Mouse (Mus musculus) heart, embryonic 14.5 days (tissue): ENCODE results near the gene Slc30a6. TPM values are rescaled to one million over a fixed set of nuclear protein-coding genes. Genes with fewer than 3 reads are reported as not detected.

ENCODE experiments used
- ATAC-seq: fragments of 200-750 bp; cut with Nextera tagmentation; 2 replicates; pipeline ENCODE4 v1.8.0; 2017; ENCODE audit warnings: low read depth, moderate TSS enrichment; ENCODE audit not compliant: insufficient number of reproducible peaks, insufficient read depth, low FRiP score
- H3K27ac ChIP-seq, 2 experiments: fragments of 200-500 bp in 1 of 2; fragments of 300-500 bp in 1 of 2; sonication (generic) in 1 of 2; replicated peaks in 1 of 2; 2 replicates each; pipeline ENCODE4 v1.5.1; 2012 to 2014; ENCODE audit warnings: low read depth in 2 of 2, low read length in 2 of 2, control low read depth in 1 of 2, mild to moderate bottlenecking in 1 of 2, mixed read lengths in 1 of 2; ENCODE audit not compliant: control insufficient read depth in 1 of 2, insufficient read depth in 1 of 2
- H3K27me3 ChIP-seq: fragments of 300-500 bp; sonication (generic); 2 replicates; pipeline ENCODE4 v1.6.1; 2014; ENCODE audit warnings: mild to moderate bottlenecking, low read length, control low read depth; ENCODE audit not compliant: control insufficient read depth, insufficient read depth
- H3K36me3 ChIP-seq: fragments of 300-500 bp; sonication (generic); 2 replicates; pipeline ENCODE4 v1.6.1; 2014; ENCODE audit warnings: mild to moderate bottlenecking, control low read depth, low read length, mixed read lengths; ENCODE audit not compliant: control insufficient read depth, insufficient read depth
- H3K4me1 ChIP-seq, 2 experiments: fragments of 200-500 bp in 1 of 2; fragments of 300-500 bp in 1 of 2; sonication (generic) in 1 of 2; 2 replicates each; pipeline ENCODE4 v1.6.1; 2012 to 2014; ENCODE audit warnings: low read length in 2 of 2, control low read depth in 1 of 2, mixed read lengths in 1 of 2; ENCODE audit not compliant: control insufficient read depth in 2 of 2, insufficient read depth in 2 of 2
- H3K4me2 ChIP-seq: fragments of 300-500 bp; sonication (generic); 2 replicates; pipeline ENCODE4 v1.6.1; 2014; ENCODE audit warnings: mild to moderate bottlenecking, low read length
- H3K4me3 ChIP-seq, 2 experiments: fragments of 200-500 bp in 1 of 2; fragments of 300-500 bp in 1 of 2; sonication (generic) in 1 of 2; 2 replicates each; pipeline ENCODE4 v1.5.1; 2012 to 2014; ENCODE audit warnings: low read length in 2 of 2, mild to moderate bottlenecking in 2 of 2, control low read depth in 1 of 2, low read depth in 1 of 2, moderate library complexity in 1 of 2; ENCODE audit not compliant: control insufficient read depth in 1 of 2, insufficient read depth in 1 of 2
- H3K9ac ChIP-seq: fragments of 300-500 bp; sonication (generic); 2 replicates; pipeline ENCODE4 v1.6.1; 2014; ENCODE audit warnings: mild to moderate bottlenecking, low read length
- H3K9me3 ChIP-seq: fragments of 300-500 bp; sonication (generic); 2 replicates; pipeline ENCODE4 v1.6.1; 2016; ENCODE audit warnings: low read length, control low read depth; ENCODE audit not compliant: control insufficient read depth
- WGBS: fragments of 180-500 bp; shearing (Covaris S2); extraction: QIAGEN DNeasy Blood & Tissue Kit; methylation state at CpG from one replicate; pipeline ENCODE4 v1.1.7; 2014; 5-methylcytosine and 5-hydroxymethylcytosine counted together
- polyA plus RNA-seq: library from polyadenylated mRNA; unstranded; fragments of >200 nt; fragmentation: Nextera tagmentation; extraction: Ambion mirVana; gene quantifications from 2 replicates; pipeline ENCODE4 v1.2.1, GENCODE M21; 2014

The Slc30a6 gene
- polyA plus RNA-seq, 1 experiment from 2014 or later = 28.3 TPM

GRCm38 (mm10) chr17:74396766-74397165, 1.4 kb downstream of the Slc30a6 start:
- Histone ChIP-seq H3K9me3 (no peaks in the 10 kb centered on the region), H3K9ac (0 out of 2 replicates have a peak overlapping the region, but pooled peaks have one; percentile 93), H3K36me3 (peaks cover 8% of the 10 kb centered on the region), H3K4me2 (peak overlapping the region; percentile 84), H3K27me3 (no peaks in the 10 kb centered on the region), H3K4me3 (no peak overlapping the region), H3K4me1 (peaks cover 0 to 9% of the 10 kb centered on the region in 2 experiments; a peak in 2 of 4 replicates), H3K27ac (no peak overlapping the region)
- no peak for ATAC-seq
- 78% methylated on average over 4 of the region's 4 CpGs for WGBS

GRCm38 (mm10) chr17:74397173-74397572, 1.8 kb downstream of the Slc30a6 start:
- H3K4me1 ChIP-seq = peaks cover 0 to 9% of the 10 kb centered on the region in 2 experiments; a peak in 2 of 4 replicates
- no peaks in the 10 kb centered on the region for H3K9me3 ChIP-seq
- no peak overlapping the region for H3K4me2 ChIP-seq
- no peak overlapping the region for H3K9ac ChIP-seq
- no peak for ATAC-seq
- no peak overlapping the region for H3K4me3 ChIP-seq
- peaks cover 12% of the 10 kb centered on the region for H3K36me3 ChIP-seq
- H3K27ac ChIP-seq = no peak overlapping the region
- no peaks in the 10 kb centered on the region for H3K27me3 ChIP-seq
- 84% methylated on average over 2 of the region's 2 CpGs for WGBS

GRCm38 (mm10) chr17:74402486-74403222, 7.2 kb downstream of the Slc30a6 start:
- 90% methylated on average over 12 of the region's 12 CpGs for WGBS
- H3K27ac ChIP-seq = no peak overlapping the region
- H3K9ac ChIP-seq = no peak overlapping the region
- ATAC-seq = no peak
- H3K36me3 ChIP-seq = peaks cover 63% of the 10 kb centered on the region
- H3K4me2 ChIP-seq = no peak overlapping the region
- no peaks in the 10 kb centered on the region for H3K9me3 ChIP-seq
- H3K27me3 ChIP-seq = no peaks in the 10 kb centered on the region
- no peaks in the 10 kb centered on the region for H3K4me1 ChIP-seq
- H3K4me3 ChIP-seq = no peak overlapping the region

- Histone ChIP-seq H3K4me2 (no peak overlapping the region), H3K9me3 (no peaks in the 10 kb centered on the region)
Observed at GRCm38 (mm10) chr17:74406487-74406886, 11.1 kb downstream of the Slc30a6 start.

GRCm38 (mm10) chr17:74409722-74410121, 14.3 kb downstream of the Slc30a6 start:
- ATAC-seq = no peak
- peaks cover 86% of the 10 kb centered on the region for H3K36me3 ChIP-seq
- 29% methylated on average over 4 of the region's 4 CpGs for WGBS

More at GRCm38 (mm10) chr17:74406487-74406886, 11.1 kb downstream of the Slc30a6 start:
- H3K27ac ChIP-seq = no peak overlapping the region
- no peak overlapping the region for H3K9ac ChIP-seq
- H3K36me3 ChIP-seq = peaks cover 86% of the 10 kb centered on the region
- ATAC-seq = no peak
- H3K27me3 ChIP-seq = no peaks in the 10 kb centered on the region
- WGBS = 72% methylated on average over 8 of the region's 8 CpGs
- H3K4me1 ChIP-seq = no peaks in the 10 kb centered on the region; a peak in 1 of 4 replicates
- no peak overlapping the region for H3K4me3 ChIP-seq

GRCm38 (mm10) chr17:74413324-74413723, 17.9 kb downstream of the Slc30a6 start:
- H3K27ac ChIP-seq = no peak overlapping the region
- H3K4me3 ChIP-seq = no peak overlapping the region
- no peaks in the 10 kb centered on the region for H3K27me3 ChIP-seq
- H3K36me3 ChIP-seq = peaks cover 92% of the 10 kb centered on the region
- 89% methylated on average over 8 of the region's 8 CpGs for WGBS
- H3K4me1 ChIP-seq = no peaks in the 10 kb centered on the region; a peak in 1 of 4 replicates
- H3K4me2 ChIP-seq = no peak overlapping the region
- H3K9ac ChIP-seq = no peak overlapping the region
- H3K9me3 ChIP-seq = no peaks in the 10 kb centered on the region
- ATAC-seq = no peak

More at GRCm38 (mm10) chr17:74409722-74410121, 14.3 kb downstream of the Slc30a6 start:
- Histone ChIP-seq H3K9ac (no peak overlapping the region), H3K9me3 (no peaks in the 10 kb centered on the region), H3K27me3 (no peaks in the 10 kb centered on the region), H3K4me2 (no peak overlapping the region), H3K4me3 (no peak overlapping the region), H3K4me1 (no peaks in the 10 kb centered on the region; a peak in 1 of 4 replicates), H3K27ac (no peak overlapping the region)

GRCm38 (mm10) chr17:74414671-74415070, 19.3 kb downstream of the Slc30a6 start:
- H3K9me3 ChIP-seq = no peaks in the 10 kb centered on the region
- H3K27me3 ChIP-seq = no peaks in the 10 kb centered on the region
- H3K9ac ChIP-seq = no peak overlapping the region
- ATAC-seq = no peak
- 72% methylated on average over 1 of the region's 1 CpGs for WGBS
- H3K4me3 ChIP-seq = no peak overlapping the region
- peaks cover 91% of the 10 kb centered on the region for H3K36me3 ChIP-seq
- no peaks in the 10 kb centered on the region for H3K4me1 ChIP-seq
- no peak overlapping the region for H3K4me2 ChIP-seq
- H3K27ac ChIP-seq = no peak overlapping the region
